Mouse (Mus musculus): ENCODE data around the gene Hmgcl.

DNA sequence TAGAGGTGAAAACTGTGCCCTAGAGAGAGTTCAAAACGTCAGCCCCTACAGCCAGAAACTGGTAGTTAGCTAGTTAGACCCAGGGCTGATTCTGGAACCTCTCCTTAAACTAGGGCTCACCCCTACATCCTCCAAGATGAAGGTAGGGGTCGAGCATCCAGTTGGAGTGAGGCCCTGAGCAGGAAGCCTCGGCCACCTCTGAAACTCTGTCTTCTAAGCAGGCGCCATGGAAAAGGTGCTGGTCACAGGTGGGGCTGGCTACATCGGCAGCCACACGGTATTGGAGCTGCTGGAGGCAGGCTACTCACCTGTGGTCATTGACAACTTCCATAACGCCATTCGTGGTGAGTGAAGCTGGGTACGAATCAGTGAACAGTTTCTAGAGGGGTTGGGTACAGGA is 18.9 kb downstream of the Hmgcl start:
- TF ChIP-seq CTCF (IDR thresholded peaks at IDR 0.05; ENCODE audit: extremely low read depth, insufficient read length, insufficient replicate concordance, low read depth, low read length) (no peak), POLR2A (IDR thresholded peaks at IDR 0.05; ENCODE audit: low read depth, low read length) (no peak)
